Mouse (Mus musculus): ENCODE measurements at regions not wholly inside any gene's neighbourhood (a gene's known extent, or its start where the extent isn't known, plus 50 kb on each side); places are given as distances from the start of the nearest gene placed in this dataset.
"Not testable (repeated sequence)": the region's sequence is repeated elsewhere in the genome, so short reads cannot be mapped to it uniquely, and the experiment has no call there.

GRCm38 (mm10) chr16:21004871-21005270, 148.9 kb downstream of the Teddm3 start:
- H3K36me3 ChIP-seq (ENCODE audit: control insufficient read depth, insufficient read depth), result no peaks in the 10 kb centered on the region
- TF ChIP-seq CTCF (IDR thresholded peaks at IDR 0.05; ENCODE audit: control insufficient read depth, insufficient read depth, insufficient read length), result no peak
- no peaks in the 10 kb centered on the region for H3K79me3 ChIP-seq (ENCODE audit: low read depth)
- no peaks in the 10 kb centered on the region for H3K79me2 ChIP-seq (ENCODE audit: control insufficient read depth, insufficient read depth)
- H3K4me3 ChIP-seq (ENCODE audit: insufficient read depth, poor library complexity, severe bottlenecking), result no peak overlapping the region
- no peaks in the 10 kb centered on the region for H3K27me3 ChIP-seq (ENCODE audit: control insufficient read depth, insufficient read depth, insufficient read length)
- no peak overlapping the region for H3ac ChIP-seq (ENCODE audit: control insufficient read depth, insufficient read length, low read depth)

- Histone ChIP-seq H3ac (ENCODE audit: control insufficient read depth, insufficient read length, low read depth) (no peak overlapping the region), H3K79me3 (ENCODE audit: low read depth) (no peaks in the 10 kb centered on the region), H3K79me2 (ENCODE audit: control insufficient read depth, insufficient read depth) (no peaks in the 10 kb centered on the region), H3K36me3 (ENCODE audit: control insufficient read depth, insufficient read depth) (no peaks in the 10 kb centered on the region), H3K4me3 (ENCODE audit: insufficient read depth, poor library complexity, severe bottlenecking) (no peak overlapping the region), H3K27me3 (ENCODE audit: control insufficient read depth, insufficient read depth, insufficient read length) (no peaks in the 10 kb centered on the region)
- no peak for TF ChIP-seq CTCF (IDR thresholded peaks at IDR 0.05; ENCODE audit: control insufficient read depth, insufficient read depth, insufficient read length)
- TF ChIP-seq MYOG (IDR thresholded peaks at IDR 0.05; ENCODE audit: control insufficient read depth, extremely low read depth, insufficient read length), result no peak
- TF ChIP-seq MAX (IDR thresholded peaks at IDR 0.05), result no peak
- no peak for TF ChIP-seq USF1 (IDR thresholded peaks at IDR 0.05; ENCODE audit: low read depth)
Measured at GRCm38 (mm10) chr16:21001126-21001525, 152.7 kb downstream of the Teddm3 start.

GRCm38 (mm10) chr16:20990524-20990923, 163.3 kb downstream of the Teddm3 start:
- no peak overlapping the region for H3ac ChIP-seq (ENCODE audit: control insufficient read depth, insufficient read length, low read depth)
- no peaks in the 10 kb centered on the region for H3K79me3 ChIP-seq (ENCODE audit: low read depth)
- H3K4me3 ChIP-seq (ENCODE audit: insufficient read depth, poor library complexity, severe bottlenecking), result no peak overlapping the region
- no peaks in the 10 kb centered on the region for H3K36me3 ChIP-seq (ENCODE audit: control insufficient read depth, insufficient read depth)
- no peaks in the 10 kb centered on the region for H3K79me2 ChIP-seq (ENCODE audit: control insufficient read depth, insufficient read depth)
- no peaks in the 10 kb centered on the region for H3K27me3 ChIP-seq (ENCODE audit: control insufficient read depth, insufficient read depth, insufficient read length)
- TF ChIP-seq CTCF (IDR thresholded peaks at IDR 0.05; ENCODE audit: control insufficient read depth, insufficient read depth, insufficient read length), result no peak
- TF ChIP-seq MAX (IDR thresholded peaks at IDR 0.05), result no peak
- TF ChIP-seq USF1 (IDR thresholded peaks at IDR 0.05; ENCODE audit: low read depth), result no peak
- TF ChIP-seq FOSL1 (IDR thresholded peaks at IDR 0.05; ENCODE audit: insufficient read depth, low read length, poor library complexity, severe bottlenecking), result no peak
- TF ChIP-seq CEBPB (IDR thresholded peaks at IDR 0.05; ENCODE audit: low read depth), result no peak
- no peak for TF ChIP-seq MYOG (IDR thresholded peaks at IDR 0.05; ENCODE audit: control insufficient read depth, extremely low read depth, insufficient read length)
- no peak for TF ChIP-seq MYOD1 (IDR thresholded peaks at IDR 0.05; ENCODE audit: control insufficient read depth, insufficient read length, low read depth)

GRCm38 (mm10) chr16:20975406-20975805, 178.4 kb downstream of the Teddm3 start:
- Histone ChIP-seq H3K79me3 (ENCODE audit: low read depth) (no peaks in the 10 kb centered on the region), H3K36me3 (ENCODE audit: control insufficient read depth, insufficient read depth) (no peaks in the 10 kb centered on the region), H3K79me2 (ENCODE audit: control insufficient read depth, insufficient read depth) (no peaks in the 10 kb centered on the region), H3K27me3 (ENCODE audit: control insufficient read depth, insufficient read depth, insufficient read length) (no peaks in the 10 kb centered on the region), H3K4me3 (ENCODE audit: insufficient read depth, poor library complexity, severe bottlenecking) (no peak overlapping the region), H3ac (ENCODE audit: control insufficient read depth, insufficient read length, low read depth) (no peak overlapping the region)
- TF ChIP-seq MYOG (IDR thresholded peaks at IDR 0.05; ENCODE audit: control insufficient read depth, extremely low read depth, insufficient read length) (no peak), USF1 (IDR thresholded peaks at IDR 0.05; ENCODE audit: low read depth) (no peak)

GRCm38 (mm10) chr16:20972442-20972841, 181.4 kb downstream of the Teddm3 start:
- no peak overlapping the region for H3K4me3 ChIP-seq (ENCODE audit: insufficient read depth, poor library complexity, severe bottlenecking)
- TF ChIP-seq MAX (IDR thresholded peaks at IDR 0.05), result no peak
- H3K79me3 ChIP-seq (ENCODE audit: low read depth), result no peaks in the 10 kb centered on the region
- no peaks in the 10 kb centered on the region for H3K79me2 ChIP-seq (ENCODE audit: control insufficient read depth, insufficient read depth)
- no peaks in the 10 kb centered on the region for H3K36me3 ChIP-seq (ENCODE audit: control insufficient read depth, insufficient read depth)
- no peaks in the 10 kb centered on the region for H3K27me3 ChIP-seq (ENCODE audit: control insufficient read depth, insufficient read depth, insufficient read length)
- H3ac ChIP-seq (ENCODE audit: control insufficient read depth, insufficient read length, low read depth), result no peak overlapping the region

GRCm38 (mm10) chr16:20958905-20959304, 194.9 kb downstream of the Teddm3 start:
- Histone ChIP-seq H3K4me3 (ENCODE audit: insufficient read depth, poor library complexity, severe bottlenecking) (no peak overlapping the region), H3K36me3 (ENCODE audit: control insufficient read depth, insufficient read depth) (no peaks in the 10 kb centered on the region), H3K79me2 (ENCODE audit: control insufficient read depth, insufficient read depth) (no peaks in the 10 kb centered on the region), H3K79me3 (ENCODE audit: low read depth) (no peaks in the 10 kb centered on the region), H3ac (ENCODE audit: control insufficient read depth, insufficient read length, low read depth) (no peak overlapping the region), H3K27me3 (ENCODE audit: control insufficient read depth, insufficient read depth, insufficient read length) (no peaks in the 10 kb centered on the region)
- TF ChIP-seq CTCF (IDR thresholded peaks at IDR 0.05; ENCODE audit: control insufficient read depth, insufficient read depth, insufficient read length) (no peak), FOSL1 (IDR thresholded peaks at IDR 0.05; ENCODE audit: insufficient read depth, low read length, poor library complexity, severe bottlenecking) (no peak), MAX (IDR thresholded peaks at IDR 0.05) (no peak), MYOG (IDR thresholded peaks at IDR 0.05; ENCODE audit: control insufficient read depth, extremely low read depth, insufficient read length) (no peak), MYOD1 (IDR thresholded peaks at IDR 0.05; ENCODE audit: control insufficient read depth, insufficient read length, low read depth) (no peak), USF1 (IDR thresholded peaks at IDR 0.05; ENCODE audit: low read depth) (no peak), CEBPB (IDR thresholded peaks at IDR 0.05; ENCODE audit: low read depth) (no peak)

GRCm38 (mm10) chr16:20936722-20937121, 202.4 kb upstream of the Thpo start:
- no peak for TF ChIP-seq CEBPB (IDR thresholded peaks at IDR 0.05; ENCODE audit: low read depth)
- no peak for TF ChIP-seq USF1 (IDR thresholded peaks at IDR 0.05; ENCODE audit: low read depth)
- TF ChIP-seq MYOG (IDR thresholded peaks at IDR 0.05; ENCODE audit: control insufficient read depth, extremely low read depth, insufficient read length), result no peak
- no peak for TF ChIP-seq CTCF (IDR thresholded peaks at IDR 0.05; ENCODE audit: control insufficient read depth, insufficient read depth, insufficient read length)
- Histone ChIP-seq H3K79me3 (ENCODE audit: low read depth) (no peaks in the 10 kb centered on the region), H3ac (ENCODE audit: control insufficient read depth, insufficient read length, low read depth) (no peak overlapping the region), H3K4me3 (ENCODE audit: insufficient read depth, poor library complexity, severe bottlenecking) (no peak overlapping the region), H3K79me2 (ENCODE audit: control insufficient read depth, insufficient read depth) (no peaks in the 10 kb centered on the region), H3K36me3 (ENCODE audit: control insufficient read depth, insufficient read depth) (no peaks in the 10 kb centered on the region), H3K27me3 (ENCODE audit: control insufficient read depth, insufficient read depth, insufficient read length) (no peaks in the 10 kb centered on the region)

GRCm38 (mm10) chr16:20934846-20935245, 200.5 kb upstream of the Thpo start:
- H3K79me2 ChIP-seq (ENCODE audit: control insufficient read depth, insufficient read depth); H3K79me3 ChIP-seq (ENCODE audit: low read depth); H3K4me3 ChIP-seq (ENCODE audit: insufficient read depth, poor library complexity, severe bottlenecking); H3K27me3 ChIP-seq (ENCODE audit: control insufficient read depth, insufficient read depth, insufficient read length); H3K36me3 ChIP-seq (ENCODE audit: control insufficient read depth, insufficient read depth); H3ac ChIP-seq (ENCODE audit: control insufficient read depth, insufficient read length, low read depth): not testable (repeated sequence)

- H3K79me3 ChIP-seq (ENCODE audit: low read depth); H3K36me3 ChIP-seq (ENCODE audit: control insufficient read depth, insufficient read depth); H3ac ChIP-seq (ENCODE audit: control insufficient read depth, insufficient read length, low read depth); H3K4me3 ChIP-seq (ENCODE audit: insufficient read depth, poor library complexity, severe bottlenecking); H3K27me3 ChIP-seq (ENCODE audit: control insufficient read depth, insufficient read depth, insufficient read length); H3K79me2 ChIP-seq (ENCODE audit: control insufficient read depth, insufficient read depth): not testable (repeated sequence)
Measured at GRCm38 (mm10) chr16:20930003-20930402, 195.7 kb upstream of the Thpo start.
